Mouse (Mus musculus) ovary, postnatal 14 days (tissue): ENCODE data around the gene Mex3b.

Source experiments
- DNase-seq: peaks from one replicate; pipeline ENCODE4 v3.0.0; 2022; ENCODE audit warnings: low spot score

Gene Mex3b

DNA sequence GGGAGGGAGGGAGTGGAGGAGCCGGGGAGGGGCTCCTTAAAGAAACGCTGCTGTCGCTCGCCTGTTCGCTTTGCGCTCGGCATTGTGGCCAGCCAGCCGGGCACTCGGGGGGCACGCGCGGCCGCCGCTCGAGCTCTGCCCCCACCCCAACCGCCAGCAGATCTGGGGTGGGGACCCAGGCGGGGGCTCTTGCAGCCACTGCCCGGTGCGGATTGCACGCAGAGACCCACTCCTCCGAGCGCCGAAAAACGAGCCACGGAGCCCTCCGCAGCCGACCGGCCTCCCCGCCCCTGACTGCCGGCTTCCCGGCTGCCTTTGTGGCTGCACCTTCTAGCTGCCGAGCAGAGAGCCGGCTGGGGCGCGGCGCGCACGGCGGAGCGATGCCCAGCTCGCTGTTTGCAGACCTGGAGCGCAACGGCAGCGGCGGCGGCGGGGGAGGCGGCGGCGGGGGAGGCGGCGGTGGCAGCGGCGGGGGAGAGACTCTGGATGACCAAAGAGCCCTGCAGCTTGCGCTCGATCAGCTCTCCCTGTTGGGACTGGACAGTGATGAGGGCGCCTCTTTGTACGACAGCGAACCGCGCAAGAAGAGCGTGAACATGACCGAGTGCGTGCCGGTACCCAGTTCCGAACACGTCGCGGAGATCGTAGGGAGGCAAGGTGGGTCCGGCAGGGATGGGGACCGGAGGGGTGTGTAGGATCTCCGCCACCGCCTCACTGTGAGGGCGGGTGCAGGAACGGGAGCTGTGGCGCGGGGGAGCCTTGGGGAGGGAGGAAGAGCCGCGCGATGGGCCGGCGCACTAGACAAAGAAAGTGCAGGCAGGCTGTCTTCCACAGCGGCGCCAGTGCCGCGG lies at the start of gene Mex3b:
TSS of gene Mex3b (plus strand) at position 63 of the 851 bp plus-strand sequence.
- peak; percentile 49 for DNase-seq

- no peak for DNase-seq
Measured at GRCm38 (mm10) chr7:82819541-82819940, 47.6 kb upstream of the Mex3b start.

DNA sequence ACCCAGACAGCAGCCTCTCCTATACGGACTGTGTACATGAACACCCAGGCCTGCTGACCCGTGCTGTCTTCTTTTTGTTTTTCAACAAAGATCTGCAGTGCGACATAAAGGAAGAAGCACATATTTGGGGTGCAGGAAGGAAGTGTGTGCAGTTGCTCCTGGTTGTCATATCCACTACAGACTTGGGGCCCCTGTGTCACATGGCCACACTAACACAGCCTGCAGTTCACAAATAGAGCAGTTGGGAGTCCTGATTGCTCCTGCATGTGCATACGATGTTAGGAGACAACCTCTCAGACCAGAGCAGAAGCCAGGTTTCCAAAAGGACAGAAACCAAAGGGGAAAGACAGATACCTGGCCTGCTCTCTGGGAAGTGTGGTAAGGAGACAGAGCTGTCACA lies 46.5 kb upstream of the Mex3b start:
- DNase-seq = no peak

GRCm38 (mm10) chr7:82821501-82821900 lies 45.6 kb upstream of the Mex3b start:
- no peak for DNase-seq

DNA sequence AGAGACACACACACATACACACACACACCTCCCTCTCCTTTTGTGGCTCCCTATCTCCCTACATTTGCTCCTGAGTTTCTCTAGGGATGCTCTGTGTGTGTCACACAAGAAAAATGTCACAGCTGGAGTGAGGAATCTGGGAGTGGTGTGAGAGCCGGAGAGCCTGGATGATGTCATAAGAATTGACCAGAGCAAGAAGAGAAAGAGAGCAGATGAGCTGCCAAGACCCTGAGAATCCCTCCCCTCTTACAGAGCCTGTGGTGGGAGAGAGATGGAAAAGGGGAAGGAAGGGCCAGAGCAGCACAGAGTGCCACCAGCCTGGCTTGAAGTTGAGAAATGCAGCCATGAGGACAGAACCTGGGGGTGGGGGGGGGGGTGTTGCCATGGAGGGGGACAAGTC lies 44.6 kb upstream of the Mex3b start:
- DNase-seq = no peak

- no peak for DNase-seq
Measured at GRCm38 (mm10) chr7:82828193-82828592, 38.9 kb upstream of the Mex3b start.

- DNase-seq = no peak
Measured at GRCm38 (mm10) chr7:82829516-82829915, 37.6 kb upstream of the Mex3b start.

DNA sequence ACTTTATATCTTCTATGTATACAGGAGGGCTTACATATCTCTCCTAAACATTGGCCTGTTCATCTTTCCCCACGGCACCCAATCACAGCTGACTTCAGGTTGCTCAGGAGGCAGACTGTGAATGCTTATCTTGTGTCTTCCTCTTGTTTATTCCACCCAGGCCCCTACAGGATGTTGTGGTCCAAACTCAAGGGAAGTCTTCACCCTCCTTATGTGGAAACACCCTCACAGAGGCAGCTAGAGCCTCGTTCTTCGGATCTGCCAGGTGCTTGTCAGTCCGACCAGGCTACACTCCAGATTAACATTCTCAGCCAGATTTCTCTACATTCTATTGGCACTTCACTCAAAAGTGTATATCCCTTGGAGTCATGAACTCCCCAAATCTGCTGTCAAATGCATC lies 32.7 kb upstream of the Mex3b start:
- DNase-seq = no peak

GRCm38 (mm10) chr7:82838414-82838813 lies 28.7 kb upstream of the Mex3b start:
- no peak for DNase-seq

- no peak for DNase-seq
Measured at GRCm38 (mm10) chr7:82838965-82839675, 28.0 kb upstream of the Mex3b start.

- no peak for DNase-seq
Measured at GRCm38 (mm10) chr7:82842222-82842920, 24.8 kb upstream of the Mex3b start.

- no peak for DNase-seq
Measured at GRCm38 (mm10) chr7:82850756-82851155, 16.4 kb upstream of the Mex3b start.

GRCm38 (mm10) chr7:82851670-82852069 lies 15.5 kb upstream of the Mex3b start:
- no peak for DNase-seq

DNA sequence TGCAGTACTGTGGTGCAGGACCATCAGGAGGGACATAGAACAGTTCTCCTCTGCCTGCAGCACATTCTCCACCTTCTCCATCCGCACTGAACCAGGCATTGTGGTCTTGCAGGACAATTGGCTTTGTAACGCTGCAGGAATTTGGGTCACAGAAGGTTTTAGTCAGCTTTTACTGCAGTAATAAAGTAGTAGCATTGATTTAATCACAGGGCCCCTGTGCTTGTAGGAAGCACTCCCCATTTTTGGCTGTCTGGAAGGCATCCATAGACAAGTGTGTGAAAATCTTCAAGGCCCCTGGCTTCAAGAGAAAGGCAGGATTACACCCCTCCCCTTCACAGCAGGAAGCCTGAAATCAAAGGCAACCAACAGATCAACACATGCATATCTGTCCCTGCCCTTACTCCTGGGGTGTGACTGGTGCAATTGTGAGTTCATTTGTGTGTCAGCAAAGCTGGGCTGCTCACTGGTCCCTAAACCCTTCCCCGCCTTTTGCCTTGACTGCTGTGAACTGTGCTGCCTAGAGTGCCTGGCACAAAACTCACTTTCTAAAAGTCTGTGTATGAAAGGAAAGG lies 12.9 kb upstream of the Mex3b start:
- no peak for DNase-seq

DNA sequence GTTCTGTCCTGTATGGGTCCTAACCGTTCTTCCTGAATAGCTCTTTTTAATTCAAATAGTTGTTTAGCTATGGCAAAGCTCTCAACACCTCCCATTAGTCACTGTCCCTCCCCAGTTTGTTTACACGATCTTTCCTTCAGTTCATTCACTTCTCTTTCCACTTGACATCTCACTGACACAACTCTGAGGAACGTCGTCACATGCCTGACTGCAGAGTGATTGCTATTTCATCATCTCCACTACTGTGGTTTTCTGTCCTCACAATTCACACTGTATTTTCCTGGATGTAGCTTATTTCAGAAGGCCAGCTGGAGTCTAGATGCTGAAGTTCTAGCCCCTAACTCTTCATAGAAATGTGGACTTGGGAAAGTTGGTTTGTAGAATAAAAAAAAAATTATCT lies 8.5 kb upstream of the Mex3b start:
- DNase-seq = no peak

DNA sequence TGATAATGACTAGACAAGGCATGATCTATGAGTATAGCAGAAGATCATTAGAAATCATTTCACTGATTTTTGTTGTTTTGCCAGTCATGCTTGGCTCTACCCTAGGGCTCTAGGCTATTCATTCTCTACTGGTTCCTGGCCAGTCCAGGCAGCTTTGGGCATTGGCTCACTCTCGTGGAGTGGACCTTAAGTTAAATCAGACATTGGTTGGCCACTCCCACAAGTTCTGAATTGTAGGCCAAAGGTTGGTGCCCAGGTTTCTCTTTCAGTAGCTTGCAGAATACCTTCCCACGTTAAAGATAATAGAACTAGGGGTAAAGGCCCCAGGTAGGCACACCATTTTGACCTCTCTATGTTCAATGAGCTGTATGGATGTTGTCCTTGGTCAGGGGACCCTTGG lies 6.5 kb upstream of the Mex3b start:
- no peak for DNase-seq

- no peak for DNase-seq
Measured at GRCm38 (mm10) chr7:82863341-82863740, 3.8 kb upstream of the Mex3b start.

GRCm38 (mm10) chr7:82864260-82864990 lies 2.7 kb upstream of the Mex3b start:
- no peak for DNase-seq

GRCm38 (mm10) chr7:82864991-82865771 lies 2.0 kb upstream of the Mex3b start:
- DNase-seq = no peak

DNA sequence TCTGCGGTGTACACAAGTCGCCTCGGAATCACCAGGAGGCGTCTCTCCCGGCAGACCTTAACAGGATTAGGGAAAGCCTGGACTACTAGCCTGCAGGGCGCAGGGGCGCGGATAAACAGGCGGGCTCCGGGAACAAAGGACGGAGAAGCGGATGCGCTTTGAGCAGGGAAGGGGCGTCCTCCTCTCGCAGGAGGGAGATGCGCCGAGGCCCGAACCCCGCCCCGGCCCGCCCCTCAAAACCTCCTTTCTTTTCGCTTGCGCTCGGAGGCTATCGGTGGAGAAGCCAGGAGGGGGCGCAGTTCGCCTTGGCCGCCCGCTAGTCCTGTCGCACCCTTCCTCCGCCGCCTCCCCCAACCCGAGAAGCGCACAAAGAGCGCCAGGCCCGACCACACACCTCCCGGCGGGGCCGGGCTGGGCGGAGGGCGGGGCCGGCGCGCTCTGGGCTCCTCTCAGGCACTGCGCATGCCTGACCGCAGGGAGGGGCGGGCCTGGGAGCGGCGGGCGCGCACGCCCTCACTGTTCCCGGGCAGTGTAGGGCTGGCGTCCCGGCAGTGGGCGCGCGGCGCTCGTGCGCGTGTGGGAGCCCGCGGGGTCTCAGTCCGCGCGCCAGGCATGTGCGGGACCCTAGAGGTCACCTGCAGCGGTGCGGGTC lies 1.2 kb upstream of the Mex3b start:
- peak; percentile 94 for DNase-seq
